Mouse (Mus musculus) erythroblast, adult 5-6 weeks (primary cell): ENCODE data around the gene Rgs3. TPM values are rescaled to one million over a fixed set of nuclear protein-coding genes. Genes with fewer than 3 reads are reported as not detected.

Experiments
- total RNA-seq, 2 experiments: library from RNA; stranded (forward) in 1 of 2; stranded (reverse) in 1 of 2; fragments of 150-400 nt in 1 of 2; fragments of 200-764, 138-1000 nt in 1 of 2; gene quantifications; 2 replicates each; pipeline versions ENCODE4 v1.2.3 to v1.2.4; 2015 to 2017; ENCODE audit warnings: low replicate concordance in 2 of 2

The Rgs3 gene
- total RNA-seq, 2 experiments from 2014 or later: 4.5 to 18.8 TPM

Other genes starting within 250 kb of the Rgs3 start
- 15.0 and 25.9 TPM in 2 replicates for gene Fkbp15, start 199.3 kb upstream of the Rgs3 start, total RNA-seq (2015; ENCODE audit: low replicate concordance)
- gene Fkbp15, start 199.3 kb upstream of the Rgs3 start, total RNA-seq (2017; ENCODE audit: low replicate concordance): 29.0 and 31.6 TPM in 2 replicates
- gene Slc31a1, start 199.1 kb upstream of the Rgs3 start, total RNA-seq (2015; ENCODE audit: low replicate concordance): 2.7 and 5.2 TPM in 2 replicates
- gene Slc31a1, start 199.1 kb upstream of the Rgs3 start, total RNA-seq (2017; ENCODE audit: low replicate concordance): 3.7 and 5.4 TPM in 2 replicates
- 33.4 and 49.1 TPM in 2 replicates for gene Cdc26, start 151.2 kb upstream of the Rgs3 start, total RNA-seq (2015; ENCODE audit: low replicate concordance)
- 30.9 and 33.0 TPM in 2 replicates for gene Cdc26, start 151.2 kb upstream of the Rgs3 start, total RNA-seq (2017; ENCODE audit: low replicate concordance)
- gene Prpf4, start 151.1 kb upstream of the Rgs3 start, total RNA-seq (2015; ENCODE audit: low replicate concordance): 1.3 and 2.7 TPM in 2 replicates
- gene Prpf4, start 151.1 kb upstream of the Rgs3 start, total RNA-seq (2017; ENCODE audit: low replicate concordance): 7.0 and 12.5 TPM in 2 replicates
- gene Rnf183, start 124.6 kb upstream of the Rgs3 start, total RNA-seq (2015; ENCODE audit: low replicate concordance): not detected in 2 replicates
- gene Rnf183, start 124.6 kb upstream of the Rgs3 start, total RNA-seq (2017; ENCODE audit: low replicate concordance): not detected in 2 replicates
- gene Wdr31, start 89.0 kb upstream of the Rgs3 start, total RNA-seq (2015; ENCODE audit: low replicate concordance): 0.63 TPM in 1 of 2 replicates, not detected in the other
- 0.42 TPM in 1 of 2 replicates, not detected in the other for gene Wdr31, start 89.0 kb upstream of the Rgs3 start, total RNA-seq (2017; ENCODE audit: low replicate concordance)
- gene Bspry, start 79.8 kb upstream of the Rgs3 start, total RNA-seq (2015; ENCODE audit: low replicate concordance): not detected in 2 replicates
- not detected in 2 replicates for gene Bspry, start 79.8 kb upstream of the Rgs3 start, total RNA-seq (2017; ENCODE audit: low replicate concordance)
- gene Hdhd3, start 56.4 kb upstream of the Rgs3 start, total RNA-seq (2015; ENCODE audit: low replicate concordance): not detected in 2 replicates
- gene Hdhd3, start 56.4 kb upstream of the Rgs3 start, total RNA-seq (2017; ENCODE audit: low replicate concordance): 1.0 TPM in 1 of 2 replicates, not detected in the other
- 105 and 125 TPM in 2 replicates for gene Alad, start 39.9 kb upstream of the Rgs3 start, total RNA-seq (2015; ENCODE audit: low replicate concordance)
- 81.9 and 128 TPM in 2 replicates for gene Alad, start 39.9 kb upstream of the Rgs3 start, total RNA-seq (2017; ENCODE audit: low replicate concordance)
- 21.3 and 30.7 TPM in 2 replicates for gene Pole3, start 34.8 kb upstream of the Rgs3 start, total RNA-seq (2015; ENCODE audit: low replicate concordance)
- gene Pole3, start 34.8 kb upstream of the Rgs3 start, total RNA-seq (2017; ENCODE audit: low replicate concordance): 14.1 and 17.3 TPM in 2 replicates
- gene 4933430I17Rik, start 34.5 kb upstream of the Rgs3 start, total RNA-seq (2015; ENCODE audit: low replicate concordance): not detected in 2 replicates
- gene 4933430I17Rik, start 34.5 kb upstream of the Rgs3 start, total RNA-seq (2017; ENCODE audit: low replicate concordance): not detected in 2 replicates